Mouse (Mus musculus): Measurements from ENCODE around the gene Cd320.
"Not testable (repeated sequence)": the region's sequence is repeated elsewhere in the genome, so short reads cannot be mapped to it uniquely, and the experiment has no call there.

GRCm38 (mm10) chr17:33823171-33823570, 19.7 kb upstream of the Cd320 start:
- not testable (repeated sequence) for TF ChIP-seq CTCF (IDR thresholded peaks at IDR 0.05; ENCODE audit: low read depth, low read length); POLR2A (IDR thresholded peaks at IDR 0.05; ENCODE audit: borderline replicate concordance, low read depth, low read length)

All from bone marrow macrophage, adult 2 months (primary cell).